Mouse (Mus musculus) ES-E14 (cell line): Measurements from ENCODE around the gene Snai3.

Experiments
- CHD2 ChIP-seq: IDR thresholded peaks from 2 replicates; pipeline ENCODE4 v1.6.1; 2014; ENCODE audit warnings: mild to moderate bottlenecking, low read depth, low read length, inconsistent platforms
- MAFK ChIP-seq: IDR thresholded peaks from 2 replicates; pipeline ENCODE4 v1.6.1; 2014; ENCODE audit warnings: mild to moderate bottlenecking, low read depth, low read length, inconsistent platforms; ENCODE audit not compliant: insufficient read depth
- ZC3H11A ChIP-seq: IDR thresholded peaks from 2 replicates; pipeline ENCODE4 v1.6.1; 2012; ENCODE audit warnings: low read depth, mild to moderate bottlenecking, inconsistent platforms, low read length, borderline replicate concordance
- ZNF384 ChIP-seq: IDR thresholded peaks from 2 replicates; pipeline ENCODE4 v1.6.1; 2012; ENCODE audit warnings: low read depth, low read length, inconsistent platforms

DNA sequence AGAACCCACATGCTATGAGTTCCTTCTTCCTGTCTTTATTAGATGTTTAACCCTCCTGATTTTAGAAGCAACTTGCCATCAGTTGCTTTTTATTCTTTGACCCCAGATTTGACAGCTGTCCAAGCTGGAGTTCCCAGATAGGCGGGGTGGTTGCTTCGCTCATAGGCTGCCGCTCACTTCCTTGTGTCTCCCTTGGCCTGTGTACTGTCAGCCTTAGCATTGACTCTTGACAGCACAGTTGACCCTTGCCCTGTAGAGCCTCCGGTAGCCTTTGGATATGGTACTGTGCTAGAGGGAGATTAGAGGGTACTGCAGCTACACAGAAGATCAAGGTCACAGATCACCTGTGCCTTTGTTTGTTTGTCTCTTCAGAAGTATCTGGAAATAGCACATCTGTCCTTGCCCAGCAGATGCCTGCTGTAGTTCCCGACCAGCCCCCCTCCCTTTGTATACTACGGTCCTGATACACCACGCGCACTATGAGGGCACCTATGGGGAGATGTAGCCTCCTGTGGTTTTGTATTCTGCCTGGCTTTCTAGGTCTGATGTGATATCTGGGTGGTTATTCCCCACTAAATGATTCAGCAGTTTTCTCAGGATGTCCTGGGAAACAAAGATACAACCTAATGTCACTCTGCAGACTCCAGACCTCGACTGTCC, 55.3 kb downstream of the Snai3 start:
- no peak for TF ChIP-seq ZC3H11A
- no peak for TF ChIP-seq MAFK
- no peak for TF ChIP-seq CHD2
- TF ChIP-seq ZNF384 = no peak
